In the genomic region with DNA sequence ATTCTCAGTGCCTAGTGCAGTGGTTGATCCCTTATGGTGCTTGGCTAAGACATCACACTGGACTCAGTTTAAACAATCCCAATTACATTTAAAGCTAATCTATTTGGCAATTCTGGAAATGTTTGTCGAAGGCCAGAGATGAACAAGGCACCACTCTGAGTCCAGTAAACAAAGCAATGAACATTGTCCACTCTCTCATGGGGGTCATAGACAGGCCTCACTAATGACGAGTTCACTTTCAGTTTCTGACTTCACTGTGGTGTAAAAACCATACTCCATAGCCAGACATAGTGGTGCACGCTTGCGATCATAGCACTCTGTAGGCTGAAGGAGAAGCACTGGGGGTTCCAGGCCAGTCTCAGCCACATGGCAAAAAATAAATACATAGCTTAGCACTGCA, we compare ENCODE assay signal across 26 mouse cellular contexts. TPM values are rescaled to one million over a fixed set of nuclear protein-coding genes. Genes with fewer than 3 reads are reported as not detected.
"Had no signal": no experiment of that assay in that cellular context is flagged by ENCODE, and none has a peak within 500 bp of the region (broad histone marks: within the 10 kb centered on the region; RNA-seq: fewer than 3 reads in every experiment).

No protein-coding gene starts in this region.

- H3K36me3 ChIP-seq: midbrain, embryonic 12.5 days; midbrain, embryonic 15.5 days; stomach, embryonic 15.5 days had no signal

- H3K4me1 ChIP-seq: midbrain, embryonic 12.5 days; midbrain, embryonic 15.5 days; stomach, embryonic 15.5 days had no signal

- H3K4me3 ChIP-seq: layer of hippocampus, adult 2 months; midbrain, embryonic 12.5 days; midbrain, embryonic 15.5 days; myocyte; stomach, embryonic 15.5 days had no signal

- DNase-seq: kidney, adult 2 months; kidney, postnatal 25 days; layer of hippocampus, adult 9-11 months; lung, embryonic 14.5 days; right cerebral cortex, postnatal 14 days; right cerebral cortex, postnatal 4 days; thymus, postnatal 25 days had no signal

- H3K9ac ChIP-seq: liver, embryonic 14.5 days; lung, embryonic 14.5 days; midbrain, embryonic 12.5 days; midbrain, embryonic 15.5 days; stomach, embryonic 15.5 days had no signal

- ATAC-seq: inflammation-experienced regulatory T-cells, adult 6 months; intestine, embryonic 16.5 days; lung, postnatal 0 days; midbrain, embryonic 15.5 days had no signal

- H3K9me3 ChIP-seq: midbrain, embryonic 12.5 days; midbrain, embryonic 15.5 days; stomach, embryonic 15.5 days had no signal

- H3K27me3 ChIP-seq: midbrain, embryonic 12.5 days; midbrain, embryonic 15.5 days; stomach, embryonic 15.5 days had no signal

- H3K4me2 ChIP-seq: lung, embryonic 14.5 days; midbrain, embryonic 12.5 days; midbrain, embryonic 15.5 days; stomach, embryonic 15.5 days had no signal

- H3K27ac ChIP-seq: kidney, postnatal 0 days; layer of hippocampus, adult 2 months; liver, embryonic 14.5 days; macrophage; midbrain, embryonic 12.5 days; midbrain, embryonic 15.5 days; stomach, embryonic 15.5 days had no signal

RNA-seq across cellular contexts. Expression of a gene that starts 18.9 kb away (rescaled TPM):
- polyA plus RNA-seq: limb, embryonic 11.5 days; midbrain, embryonic 15.5 days; neural tube, embryonic 11.5 days; neural tube, embryonic 14.5 days had no signal

RNA-seq across cellular contexts. Expression of a gene that starts 25.9 kb away (rescaled TPM):
- total RNA-seq: layer of hippocampus, adult 2 months; layer of hippocampus, postnatal 25 days; left cerebral cortex, adult 18-20 months; left cerebral cortex, postnatal 36 days had no signal
- polyA plus RNA-seq: intestine, embryonic 16.5 days; kidney, embryonic 14.5 days; kidney, postnatal 0 days; limb, embryonic 11.5 days; limb, embryonic 14.5 days; lung, embryonic 14.5 days; lung, postnatal 0 days; macrophage; midbrain, embryonic 12.5 days; midbrain, embryonic 15.5 days; neural tube, embryonic 11.5 days; neural tube, embryonic 14.5 days; stomach, embryonic 15.5 days had no signal
